Mouse (Mus musculus): ENCODE data around the gene Lipc. TPM values are rescaled to one million over a fixed set of nuclear protein-coding genes. Genes with fewer than 3 reads are reported as not detected.

The Lipc gene
- polyA plus RNA-seq, 1 experiment from 2014 or later, result not detected

DNA sequence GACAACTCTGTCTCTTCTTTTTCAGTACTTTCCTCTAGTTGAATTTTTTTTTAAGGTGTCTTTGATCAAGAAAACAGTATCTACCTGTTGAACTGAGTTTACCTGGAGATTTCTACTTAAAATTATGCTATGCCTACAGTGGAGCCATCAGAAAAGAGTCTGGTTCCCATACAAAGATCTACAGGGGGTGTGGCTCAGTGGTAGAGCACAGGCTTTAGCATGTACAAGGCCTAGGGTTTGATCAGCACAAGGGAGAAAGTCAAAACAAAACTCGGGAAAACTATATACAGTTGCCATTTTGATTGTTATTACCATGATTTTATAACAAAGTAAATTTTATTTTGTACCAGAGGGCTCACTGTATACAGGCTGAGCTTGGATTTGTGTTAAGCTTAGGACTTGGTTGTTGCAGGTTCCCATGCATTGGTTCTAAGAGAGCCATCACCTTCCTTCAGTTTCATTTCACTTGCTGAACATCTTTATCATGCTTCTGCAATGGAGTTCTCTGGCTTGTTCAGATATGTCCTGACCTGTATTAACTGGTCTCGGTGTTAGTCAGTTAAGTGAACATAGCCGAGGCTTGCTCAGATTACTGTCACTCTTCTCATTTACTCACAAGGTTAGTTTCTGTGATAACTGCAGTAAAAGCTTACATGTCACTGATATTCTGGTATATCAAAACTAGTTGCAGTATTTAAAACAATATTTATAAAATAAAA, 200.4 kb downstream of the Lipc start:
- DNase-seq (ENCODE audit: low spot score), result no peak
- no peaks in the 10 kb centered on the region for H3K4me1 ChIP-seq (replicated peaks; ENCODE audit: control insufficient read depth, insufficient read depth, low read length)
- no peaks in the 10 kb centered on the region for H3K27me3 ChIP-seq (replicated peaks; ENCODE audit: control insufficient read depth, insufficient read depth, low read length)
- WGBS, result 93% methylated on average over 3 of the region's 3 CpGs
- H3K9me3 ChIP-seq (ENCODE audit: control insufficient read depth, low read length), result no peaks in the 10 kb centered on the region
- ATAC-seq (replicated peaks; ENCODE audit: low FRiP score, low TSS enrichment, low read depth), result no peak
- H3K4me2 ChIP-seq (ENCODE audit: low read length), result no peak overlapping the region
- no peak overlapping the region for H3K27ac ChIP-seq (ENCODE audit: low read depth)
- H3K36me3 ChIP-seq (ENCODE audit: control insufficient read depth, insufficient read depth, low read length), result peaks cover 43% of the 10 kb centered on the region
- no peak overlapping the region for H3K4me3 ChIP-seq (ENCODE audit: low read depth, low read length)
- H3K9ac ChIP-seq (ENCODE audit: low read length), result no peak overlapping the region

Small RNAs within 50 kb of the gene (microRNA-seq; reads per million reads assigned to microRNA genes)
- not detected for gene Gm25149

Other genes starting within 250 kb of the Lipc start
- 0.26 and 0.38 TPM in 2 replicates for gene Aqp9, start 216.5 kb upstream of the Lipc start, polyA plus RNA-seq (2014; fragmentation: Nextera tagmentation; extraction: Ambion mirVana)

All from intestine, embryonic 14.5 days (tissue).